Comparison of ENCODE assay signal across 8 mouse cellular contexts in genomic region chr12:98259518-98259852, GRCm38 (mm10). TPM values are rescaled to one million over a fixed set of nuclear protein-coding genes. Genes with fewer than 3 reads are reported as not detected.
A peak's percentile ranks its signal among the peaks of the same experiment; 100 is the strongest.
DNase-seq lines count a peak whose midpoint lies in the region; ATAC-seq and TF ChIP-seq lines count a peak whose summit lies in the region.

No protein-coding gene starts in this region.

- peak overlapping the region; percentile 77 to 97 for H3K27ac ChIP-seq in heart, embryonic 14.5 days (replicated peaks in 1 of 2; ENCODE audit: control insufficient read depth in 1 of 2, insufficient read depth in 1 of 2, low read depth in 2 of 2, low read length in 2 of 2)
- H3K27ac ChIP-seq in ES-E14 (ENCODE audit: insufficient read depth, low read depth, low read length, poor library complexity, severe bottlenecking) (no peak overlapping the region), macrophage (peak overlapping the region; percentile 71)
- peak overlapping the region; percentile 97 for H3K27ac ChIP-seq in hindbrain, embryonic 11.5 days (ENCODE audit: low read depth, low read length)

- ATAC-seq in heart, embryonic 14.5 days (ENCODE audit: insufficient number of reproducible peaks, insufficient read depth, low FRiP score, low read depth) = no peak
- ATAC-seq in hindbrain, embryonic 11.5 days (ENCODE audit: low FRiP score) = no peak

- H3K79me2 ChIP-seq in macrophage (ENCODE audit: inconsistent target) = peaks cover 42% of the 10 kb centered on the region

- DNase-seq in heart, adult 18-20 months = no peak
- no peak for DNase-seq in ES-E14 (ENCODE audit: low read depth, low spot score)
- no peak for DNase-seq in hindbrain, embryonic 11.5 days (ENCODE audit: low spot score)
- no peak for DNase-seq in gastrocnemius, postnatal 4 days (ENCODE audit: low spot score in 2 of 2)
- no peak for DNase-seq in frontal cortex, postnatal 36 days (ENCODE audit: low spot score in 2 of 2)
- no peak for DNase-seq in cerebellum, adult 9-10 months

- H3K27me3 ChIP-seq in heart, embryonic 14.5 days (ENCODE audit: control insufficient read depth, insufficient read depth, low read length) = no peaks in the 10 kb centered on the region
- no peaks in the 10 kb centered on the region for H3K27me3 ChIP-seq in hindbrain, embryonic 11.5 days (ENCODE audit: control insufficient read depth, insufficient read depth, low read length)

- H3K9me3 ChIP-seq in heart, embryonic 14.5 days (ENCODE audit: control insufficient read depth, low read length) = no peaks in the 10 kb centered on the region
- H3K9me3 ChIP-seq in ES-E14 (ENCODE audit: control insufficient read depth, insufficient read depth, low read depth, low read length) = no peaks in the 10 kb centered on the region
- no peaks in the 10 kb centered on the region for H3K9me3 ChIP-seq in hindbrain, embryonic 11.5 days (ENCODE audit: control insufficient read depth, low read length)

- WGBS in heart, embryonic 14.5 days = under 1% methylated on average over 12 of the region's 12 CpGs
- WGBS in hindbrain, embryonic 11.5 days = 6% methylated on average over 12 of the region's 12 CpGs
- WGBS in macrophage (ENCODE audit: missing documents) = 0% methylated on average over 12 of the region's 12 CpGs

- H3K36me3 ChIP-seq in heart, embryonic 14.5 days (ENCODE audit: control insufficient read depth, insufficient read depth, low read length) = peaks cover 2% of the 10 kb centered on the region; the same call in 1 of the 2 replicates
- H3K36me3 ChIP-seq in ES-E14 (ENCODE audit: control insufficient read depth, insufficient read depth, low read length, poor library complexity, severe bottlenecking) = no peaks in the 10 kb centered on the region
- H3K36me3 ChIP-seq in hindbrain, embryonic 11.5 days (ENCODE audit: control insufficient read depth, insufficient read depth, low read length) = no peaks in the 10 kb centered on the region
- 0 out of 2 replicates have a peak, but pooled peaks cover 7% of the 10 kb centered on the region for H3K36me3 ChIP-seq in macrophage (ENCODE audit: inconsistent target)

- peak overlapping the region; percentile 77 for H3K4me2 ChIP-seq in heart, embryonic 14.5 days (ENCODE audit: low read length)
- H3K4me2 ChIP-seq in hindbrain, embryonic 11.5 days (replicated peaks; ENCODE audit: low read depth, low read length) = peak overlapping the region; percentile 61

- in situ Hi-C loops in ES-E14 (cut with MboI; ENCODE audit: low sequenced_read_pairs in 2 of 2, unreplicated experiment in 2 of 2) = no loop called here

- H3K9ac ChIP-seq in heart, embryonic 14.5 days (ENCODE audit: low read length) = peak overlapping the region; percentile 96
- H3K9ac ChIP-seq in ES-E14 (ENCODE audit: insufficient read depth, low read depth, low read length, poor library complexity, severe bottlenecking) = no peak overlapping the region; the same call in 1 of the 2 replicates
- H3K9ac ChIP-seq in hindbrain, embryonic 11.5 days (ENCODE audit: low read depth, low read length) = peak overlapping the region; percentile 84

- H3K4me3 ChIP-seq in heart, embryonic 14.5 days (ENCODE audit: control insufficient read depth in 1 of 2, insufficient read depth in 1 of 2, low read depth in 1 of 2, low read length in 2 of 2) = peak overlapping the region; percentile 89 to 91
- H3K4me3 ChIP-seq in ES-E14 (ENCODE audit: insufficient read depth in 1 of 2, low read depth in 1 of 2, low read length in 2 of 2, poor library complexity in 1 of 2, severe bottlenecking in 1 of 2) (peak overlapping the region; percentile 95 to 97), macrophage (ENCODE audit: inconsistent target) (peak overlapping the region; percentile 69)
- H3K4me3 ChIP-seq in hindbrain, embryonic 11.5 days (ENCODE audit: low read depth, low read length) = peak overlapping the region; percentile 67

- peaks cover 0 to 11% of the 10 kb centered on the region in 2 experiments; a peak in 1 of 4 replicates for H3K4me1 ChIP-seq in heart, embryonic 14.5 days (ENCODE audit: control insufficient read depth in 2 of 2, insufficient read depth in 2 of 2, low read length in 2 of 2)
- 0 out of 4 replicates have a peak, but pooled peaks cover 0 to 2% of the 10 kb centered on the region in 2 experiments for H3K4me1 ChIP-seq in ES-E14 (ENCODE audit: control insufficient read depth in 2 of 2, insufficient read depth in 2 of 2, low read length in 2 of 2, poor library complexity in 1 of 2)
- no peaks in the 10 kb centered on the region for H3K4me1 ChIP-seq in hindbrain, embryonic 11.5 days (replicated peaks; ENCODE audit: control insufficient read depth, insufficient read depth, low read length)

TF ChIP-seq in ES-E14, 5 proteins besides CTCF, POLR2A, EP300 and RAD21:
- no peak for TF ChIP-seq CHD2 (IDR thresholded peaks at IDR 0.05; ENCODE audit: low read depth, low read length)
- TF ChIP-seq HCFC1 (IDR thresholded peaks at IDR 0.05; ENCODE audit: borderline replicate concordance, insufficient read depth, low read length) = no peak
- no peak for TF ChIP-seq MAFK (IDR thresholded peaks at IDR 0.05; ENCODE audit: insufficient read depth, low read depth, low read length)
- no peak for TF ChIP-seq ZNF384 (IDR thresholded peaks at IDR 0.05; ENCODE audit: low read depth, low read length)
- no peak for TF ChIP-seq ZC3H11A (IDR thresholded peaks at IDR 0.05; ENCODE audit: borderline replicate concordance, low read depth, low read length)

RNA-seq across cellular contexts. Expression of gene Galc, which starts 0.2 kb away (rescaled TPM):
- polyA plus RNA-seq in heart, embryonic 14.5 days (2014; fragmentation: Nextera tagmentation; extraction: Ambion mirVana) = 7.3 and 7.4 TPM in 2 replicates
- 1 to 10 TPM; 7.7 to 8.8 TPM for total RNA-seq in heart, adult 18-20 months (2021)
- 7.5 and 8.2 TPM in 2 replicates for total RNA-seq in ES-E14 (2012; rRNA removed)
- polyA plus RNA-seq in hindbrain, embryonic 11.5 days (2014; fragmentation: Nextera tagmentation; extraction: Ambion mirVana) = 12.2 and 14.8 TPM in 2 replicates
- total RNA-seq in macrophage (2018; cell fraction: chromatin; rRNA removed) = 100 to 1,000 TPM in 22 of 26 experiments, 10 to 100 TPM in 4; 19.2 to 310 (median 194) TPM
- total RNA-seq in macrophage (2018; cell fraction: cytosol; rRNA removed) = 100 to 1,000 TPM in 10 of 26 experiments, 10 to 100 TPM in 16; 26.4 to 197 (median 74.6) TPM
- 100 to 1,000 TPM in 21 of 26 experiments, 10 to 100 TPM in 5; 37.1 to 352 (median 156) TPM for total RNA-seq in macrophage (2018; cell fraction: nucleus; rRNA removed)
- 80.9 to 133 TPM (median 112 TPM) in 3 replicates for polyA plus RNA-seq in macrophage (2018)
- total RNA-seq in gastrocnemius, postnatal 4 days (2021) = 1 to 10 TPM; 5.5 to 6.0 TPM

RNA-seq across cellular contexts. Expression of gene Gpr65, which starts 8.9 kb away (rescaled TPM):
- 1.0 and 1.2 TPM in 2 replicates for polyA plus RNA-seq in heart, embryonic 14.5 days (2014; fragmentation: Nextera tagmentation; extraction: Ambion mirVana)
- 1 to 10 TPM in 1 of 2 experiments, under 1 TPM in 1; 0.89 to 1.2 TPM for total RNA-seq in heart, adult 18-20 months (2021)
- total RNA-seq in ES-E14 (2012; rRNA removed) = 0.13 TPM in 1 of 2 replicates, not detected in the other
- polyA plus RNA-seq in hindbrain, embryonic 11.5 days (2014; fragmentation: Nextera tagmentation; extraction: Ambion mirVana) = 0.60 and 1.5 TPM in 2 replicates
- 100 to 1,000 TPM in 12 of 26 experiments, 10 to 100 TPM in 11, 1 to 10 TPM in 3; 4.4 to 225 (median 96.2) TPM for total RNA-seq in macrophage (2018; cell fraction: chromatin; rRNA removed)
- total RNA-seq in macrophage (2018; cell fraction: cytosol; rRNA removed) = 100 to 1,000 TPM in 25 of 26 experiments, 10 to 100 TPM in 1; 98.6 to 277 (median 172) TPM
- total RNA-seq in macrophage (2018; cell fraction: nucleus; rRNA removed) = 100 to 1,000 TPM in 23 of 26 experiments, 10 to 100 TPM in 3; 18.3 to 575 (median 202) TPM
- 99.7 to 173 TPM (median 110 TPM) in 3 replicates for polyA plus RNA-seq in macrophage (2018)
- total RNA-seq in gastrocnemius, postnatal 4 days (2021) = under 1 TPM; 0.25 to 0.57 TPM
